Mouse (Mus musculus) testis, adult 2 months (tissue): ENCODE data around the gene Plppr1. TPM values are rescaled to one million over a fixed set of nuclear protein-coding genes. Genes with fewer than 3 reads are reported as not detected.

Source experiments
- H3K27ac ChIP-seq: fragments of 200-500 bp; 2 replicates; pipeline ENCODE4 v1.5.1; 2012; ENCODE audit warnings: low read depth, low read length; ENCODE audit not compliant: control insufficient read depth, insufficient read depth
- H3K27me3 ChIP-seq: fragments of 200-500 bp; 2 replicates; pipeline ENCODE4 v1.6.1; 2012; ENCODE audit warnings: mild to moderate bottlenecking, low read length, moderate library complexity; ENCODE audit not compliant: control insufficient read depth, insufficient read depth
- H3K36me3 ChIP-seq: fragments of 200-500 bp; 2 replicates; pipeline ENCODE4 v1.6.1; 2012; ENCODE audit warnings: mild to moderate bottlenecking, low read length; ENCODE audit not compliant: control insufficient read depth, insufficient read depth
- H3K4me1 ChIP-seq: fragments of 200-500 bp; 2 replicates; pipeline ENCODE4 v1.6.1; 2012; ENCODE audit warnings: low read length; ENCODE audit not compliant: control insufficient read depth, insufficient read depth
- H3K4me3 ChIP-seq: fragments of 200-500 bp; 2 replicates; pipeline ENCODE4 v1.5.1; 2012; ENCODE audit warnings: low read depth, mild to moderate bottlenecking, low read length, moderate library complexity, mixed read lengths; ENCODE audit not compliant: control insufficient read depth
- CTCF ChIP-seq: fragments of 200-500 bp; IDR thresholded peaks from 2 replicates; pipeline ENCODE4 v1.5.1; 2012; ENCODE audit warnings: low read depth, mild to moderate bottlenecking, inconsistent platforms, low read length, moderate library complexity; ENCODE audit not compliant: control insufficient read depth, insufficient read depth, insufficient replicate concordance
- POLR2A ChIP-seq: fragments of 200-500 bp; IDR thresholded peaks from 2 replicates; pipeline ENCODE4 v1.6.1; 2012; ENCODE audit warnings: low read depth, mild to moderate bottlenecking, inconsistent platforms, low read length, moderate library complexity; ENCODE audit not compliant: control insufficient read depth
- polyA plus RNA-seq: library from polyadenylated mRNA; depleted of rRNA; stranded (reverse); fragments of >200 nt; gene quantifications from 2 replicates; pipeline ENCODE4 v1.2.3, GENCODE M21; 2012

Plppr1 gene
- polyA plus RNA-seq, 1 experiment, result not detected

DNA sequence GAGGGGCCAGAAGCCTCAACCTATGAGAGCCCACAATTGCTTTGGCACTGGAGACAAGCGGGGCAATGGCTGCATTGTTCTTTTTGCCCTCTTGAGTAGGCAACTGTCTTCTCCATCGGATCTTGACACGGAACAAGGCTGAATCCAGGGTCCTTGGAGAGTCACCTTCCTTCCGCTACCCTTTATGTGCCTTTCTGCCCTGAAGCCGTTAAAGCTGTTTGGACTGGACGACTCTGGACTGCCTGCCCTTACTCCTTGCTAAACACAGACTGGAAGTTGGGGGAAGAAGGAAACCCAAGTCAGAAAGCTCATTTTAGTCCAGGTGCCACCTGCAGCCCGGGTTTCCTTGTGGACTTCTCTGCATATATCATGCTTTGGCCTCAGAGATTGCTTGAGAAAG lies 516 bp upstream of the Plppr1 start:
- TF ChIP-seq POLR2A (no peak), CTCF (no peak)
- H3K27ac ChIP-seq, result no peak overlapping the region

DNA sequence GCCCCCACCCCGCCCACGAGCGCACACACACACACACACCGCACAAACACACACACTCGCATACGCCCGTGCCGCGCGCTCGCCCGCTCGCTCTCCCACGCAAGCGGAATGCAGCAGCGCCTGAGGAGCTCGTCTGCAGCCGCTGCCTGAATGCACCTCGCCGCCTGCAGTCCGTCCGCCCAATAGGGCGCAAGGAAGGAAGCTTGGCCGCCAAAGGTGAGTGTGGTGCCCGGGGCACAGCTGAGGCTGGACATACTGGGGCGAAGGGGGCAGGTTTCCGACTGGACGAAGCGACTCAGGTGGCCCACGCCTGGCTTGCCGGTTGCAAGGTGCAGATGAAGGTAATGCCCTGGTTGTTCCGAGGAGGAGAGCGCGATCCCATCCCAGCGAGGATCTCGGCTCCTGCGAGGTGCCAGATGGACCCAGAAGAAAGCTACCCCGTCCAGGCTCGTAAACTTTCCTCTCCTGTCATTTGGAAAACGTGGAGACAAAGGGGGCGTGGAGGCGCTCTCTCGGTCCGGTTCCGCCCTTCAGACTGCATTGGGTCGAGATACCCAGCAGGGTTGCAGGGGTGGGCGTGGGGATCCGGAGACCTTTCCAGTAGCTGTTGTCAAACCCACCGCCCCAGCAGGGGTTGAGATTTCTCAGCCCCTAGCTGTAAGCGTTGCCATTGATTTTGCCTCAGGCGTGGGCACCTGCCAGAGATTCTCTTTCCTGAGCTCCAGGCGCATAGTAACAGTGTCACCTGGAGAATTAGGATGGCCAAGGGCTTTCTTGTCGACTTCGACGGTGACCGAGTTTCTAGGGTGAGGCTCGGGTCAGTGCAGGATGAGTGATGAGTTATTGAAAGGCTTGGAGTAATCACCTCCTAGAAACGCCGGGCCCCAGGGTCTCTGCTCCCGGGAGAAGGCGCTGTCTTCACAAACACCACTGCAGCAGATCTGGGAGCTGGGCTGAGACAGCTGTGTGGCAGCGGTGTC lies 619 bp downstream of the Plppr1 start:
- Histone ChIP-seq H3K27ac (no peak overlapping the region), H3K36me3 (no peaks in the 10 kb centered on the region), H3K4me1 (peaks cover 7% of the 10 kb centered on the region; the same call in 1 of the 2 replicates), H3K4me3 (peak overlapping the region; percentile 46), H3K27me3 (0 out of 2 replicates have a peak, but pooled peaks cover 2% of the 10 kb centered on the region)
- TF ChIP-seq CTCF, result no peak
- TF ChIP-seq POLR2A, result no peak

More for the DNA sequence above, 516 bp upstream of the Plppr1 start:
- H3K4me1 ChIP-seq, result peaks cover 7% of the 10 kb centered on the region; the same call in 1 of the 2 replicates
- H3K36me3 ChIP-seq, result no peaks in the 10 kb centered on the region
- no peak overlapping the region for H3K4me3 ChIP-seq
- 0 out of 2 replicates have a peak, but pooled peaks cover 2% of the 10 kb centered on the region for H3K27me3 ChIP-seq

DNA sequence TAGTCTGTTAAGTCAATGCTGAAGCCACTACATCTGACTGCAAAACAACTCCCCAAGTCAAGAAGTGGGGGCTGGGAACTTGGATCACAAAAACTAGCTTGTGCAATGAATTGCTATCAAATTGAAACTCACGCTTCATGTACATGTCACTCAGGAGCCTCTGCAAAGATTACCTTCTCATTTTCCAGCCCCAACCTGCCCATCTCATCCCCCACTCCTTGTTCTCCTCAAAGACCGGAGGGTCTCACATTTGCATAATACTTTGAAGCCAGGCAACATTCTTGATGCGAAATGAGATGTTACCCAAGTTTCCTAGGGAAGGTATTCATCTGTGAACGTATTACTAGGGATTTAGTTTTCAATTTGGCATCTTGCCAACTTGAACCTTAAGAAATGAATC lies 10.4 kb downstream of the Plppr1 start:
- no peak for TF ChIP-seq CTCF
- no peak for TF ChIP-seq POLR2A
- no peaks in the 10 kb centered on the region for H3K36me3 ChIP-seq
- no peak overlapping the region for H3K27ac ChIP-seq
- H3K27me3 ChIP-seq, result no peaks in the 10 kb centered on the region
- no peaks in the 10 kb centered on the region for H3K4me1 ChIP-seq
- H3K4me3 ChIP-seq, result no peak overlapping the region

DNA sequence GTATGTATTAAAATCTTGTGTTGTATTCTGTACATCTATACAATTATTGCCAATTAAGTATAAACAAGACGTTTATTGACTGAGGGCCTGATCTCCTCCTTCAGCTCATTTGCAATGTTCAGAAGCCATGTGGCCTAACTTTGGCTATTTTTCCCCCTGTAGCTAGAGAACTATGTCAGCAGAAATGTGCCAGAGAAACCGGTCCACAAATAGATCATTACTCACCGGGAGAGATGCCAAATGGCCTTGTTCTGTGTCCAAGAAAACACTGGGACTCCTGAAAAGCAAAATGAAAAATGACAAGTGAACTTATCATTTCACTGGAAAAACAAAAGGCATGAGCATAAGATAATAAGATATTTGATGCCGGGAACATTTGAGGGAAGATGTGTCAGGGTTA lies 13.8 kb downstream of the Plppr1 start:
- Histone ChIP-seq H3K4me1 (no peaks in the 10 kb centered on the region), H3K27ac (no peak overlapping the region), H3K27me3 (no peaks in the 10 kb centered on the region), H3K36me3 (no peaks in the 10 kb centered on the region), H3K4me3 (no peak overlapping the region)
- TF ChIP-seq POLR2A (no peak), CTCF (no peak)

DNA sequence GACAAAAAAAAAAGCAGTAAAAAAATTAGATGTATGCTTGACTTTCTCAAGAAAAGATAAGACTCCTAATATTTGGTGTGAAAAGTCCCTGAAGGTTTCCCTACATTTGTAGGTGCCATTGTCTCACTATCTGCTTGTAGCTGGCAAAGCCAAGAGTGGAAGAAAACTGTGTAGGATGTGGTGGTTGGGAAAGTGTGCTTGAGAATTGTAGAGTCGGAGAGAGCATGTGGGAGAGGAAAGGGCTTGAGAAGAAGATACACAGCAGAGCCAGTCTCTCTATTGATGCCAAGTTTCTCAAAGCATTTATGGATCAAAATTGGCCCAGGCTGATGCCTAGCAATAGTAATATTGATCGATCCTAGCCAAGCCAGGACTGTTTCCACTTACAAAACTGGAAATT lies 16.8 kb downstream of the Plppr1 start:
- no peaks in the 10 kb centered on the region for H3K4me1 ChIP-seq
- H3K27me3 ChIP-seq, result no peaks in the 10 kb centered on the region
- H3K4me3 ChIP-seq, result no peak overlapping the region
- TF ChIP-seq POLR2A (no peak), CTCF (no peak)
- no peaks in the 10 kb centered on the region for H3K36me3 ChIP-seq
- no peak overlapping the region for H3K27ac ChIP-seq

DNA sequence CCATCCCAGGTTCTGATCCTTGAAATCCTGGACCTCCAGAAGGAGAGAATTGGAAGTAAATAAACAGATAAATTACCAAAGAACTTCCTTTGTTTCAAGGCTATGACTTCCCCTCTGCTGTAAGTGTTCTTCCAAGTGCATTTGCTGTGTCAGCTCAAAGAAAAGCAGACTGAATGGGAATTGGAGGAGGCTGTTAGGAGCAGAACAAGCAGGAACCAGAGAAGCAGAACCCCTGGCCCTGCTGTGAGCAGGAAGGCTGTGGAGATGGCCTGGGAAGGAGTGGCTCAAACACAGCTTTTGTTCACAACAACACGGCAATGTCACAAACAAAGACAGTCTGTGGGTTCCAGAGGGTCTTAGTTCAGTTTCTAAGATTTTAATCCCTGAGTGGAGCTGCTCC lies 20.3 kb downstream of the Plppr1 start:
- Histone ChIP-seq H3K4me1 (no peaks in the 10 kb centered on the region), H3K4me3 (no peak overlapping the region), H3K36me3 (no peaks in the 10 kb centered on the region), H3K27ac (no peak overlapping the region), H3K27me3 (no peaks in the 10 kb centered on the region)
- TF ChIP-seq CTCF (no peak), POLR2A (no peak)

DNA sequence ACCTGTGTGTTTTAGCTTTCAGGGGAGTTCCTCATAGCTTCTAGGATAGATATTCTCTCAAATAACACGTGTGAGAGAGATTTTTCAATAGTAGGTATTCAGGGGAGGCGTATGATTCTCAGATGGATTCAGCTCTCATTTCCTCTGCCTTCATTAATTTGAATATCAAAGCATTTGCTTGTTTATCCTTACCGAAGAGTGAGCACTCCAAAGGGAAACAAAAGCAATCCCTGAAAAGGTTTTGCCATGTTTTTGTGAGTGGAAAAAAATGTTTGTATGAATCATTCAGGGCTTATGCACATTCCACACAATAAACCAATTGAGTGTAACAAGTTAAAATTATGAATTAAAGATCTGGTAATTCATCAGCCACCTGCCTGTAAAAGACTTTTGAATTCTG lies 29.1 kb downstream of the Plppr1 start:
- no peak overlapping the region for H3K4me3 ChIP-seq
- no peaks in the 10 kb centered on the region for H3K4me1 ChIP-seq
- H3K36me3 ChIP-seq, result no peaks in the 10 kb centered on the region
- TF ChIP-seq POLR2A, result no peak
- TF ChIP-seq CTCF, result no peak
- H3K27ac ChIP-seq, result no peak overlapping the region
- no peaks in the 10 kb centered on the region for H3K27me3 ChIP-seq

DNA sequence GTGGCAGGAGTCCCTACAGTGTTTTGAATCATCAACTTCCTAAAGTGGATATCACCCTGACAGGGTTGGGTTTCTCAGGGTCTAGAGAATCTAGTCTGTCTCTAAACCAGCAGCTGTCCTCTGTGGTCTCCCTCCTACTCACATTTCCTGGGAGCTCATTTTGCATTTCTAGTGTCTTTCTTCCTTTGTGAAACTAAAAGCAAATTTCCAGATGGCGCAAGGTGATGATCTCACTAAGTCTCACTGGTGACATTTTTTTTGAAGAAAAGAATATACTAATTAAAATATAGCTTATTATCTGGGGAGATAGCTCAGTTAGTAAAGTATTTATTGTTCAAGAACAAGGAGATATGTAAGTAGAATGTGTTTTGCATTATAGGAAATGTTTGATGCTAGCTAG lies 31.4 kb downstream of the Plppr1 start:
- no peaks in the 10 kb centered on the region for H3K36me3 ChIP-seq
- no peak overlapping the region for H3K27ac ChIP-seq
- TF ChIP-seq POLR2A, result no peak
- H3K27me3 ChIP-seq, result no peaks in the 10 kb centered on the region
- H3K4me3 ChIP-seq, result no peak overlapping the region
- H3K4me1 ChIP-seq, result no peaks in the 10 kb centered on the region
